Mouse (Mus musculus): ENCODE measurements around the gene Ccdc74a. TPM values are rescaled to one million over a fixed set of nuclear protein-coding genes. Genes with fewer than 3 reads are reported as not detected.

Ccdc74a gene
- total and polyA plus RNA-seq, 3 experiments: 1.9 to 4.6 TPM; not detected in 1

- H3K36me3 ChIP-seq (ENCODE audit: control insufficient read depth in 1 of 2, insufficient read depth in 2 of 2, low read length in 2 of 2): peaks cover 0 to 3% of the 10 kb centered on the region in 2 experiments; a peak in 1 of 4 replicates
- peaks cover 2% of the 10 kb centered on the region; the same call in 1 of the 2 replicates for H3K79me2 ChIP-seq (ENCODE audit: control insufficient read depth, insufficient read depth, low read length, poor library complexity)
- peaks cover 0 to 4% of the 10 kb centered on the region in 2 experiments; a peak in 2 of 4 replicates for H3K4me1 ChIP-seq (ENCODE audit: control insufficient read depth in 1 of 2, insufficient read depth in 2 of 2, low read length in 2 of 2)
- no peak overlapping the region for H3K9ac ChIP-seq (ENCODE audit: control insufficient read depth, low read depth, low read length, poor library complexity, severe bottlenecking)
- H3K27me3 ChIP-seq (ENCODE audit: control insufficient read depth in 1 of 2, insufficient read depth in 2 of 2, low read length in 2 of 2): no peaks in the 10 kb centered on the region
- DNase-seq (ENCODE audit: low read depth, low spot score): no peak
- H3K9me3 ChIP-seq (replicated peaks; ENCODE audit: insufficient read depth, low read length): no peaks in the 10 kb centered on the region
- no peak overlapping the region for H3K4me3 ChIP-seq (ENCODE audit: control insufficient read depth in 1 of 2, insufficient read depth in 1 of 2, low read depth in 2 of 2, low read length in 2 of 2)
- no peak overlapping the region for H3K27ac ChIP-seq (ENCODE audit: control insufficient read depth, low read depth, low read length)
- no peak for TF ChIP-seq GATA1 (IDR thresholded peaks at IDR 0.05; ENCODE audit: low read depth, low read length)
- TF ChIP-seq KAT2A (conservative IDR thresholded peaks at IDR 0.05; ENCODE audit: low read depth, low read length): no peak
- TF ChIP-seq RCOR1 (IDR thresholded peaks at IDR 0.05; ENCODE audit: low read depth, low read length): no peak
- no peak for TF ChIP-seq MAX (IDR thresholded peaks at IDR 0.05; ENCODE audit: low read length)
- TF ChIP-seq SIN3A (IDR thresholded peaks at IDR 0.05; ENCODE audit: low read length): no peak
- no peak for TF ChIP-seq ZNF384 (IDR thresholded peaks at IDR 0.05; ENCODE audit: low read depth, low read length)
- no peak for TF ChIP-seq POLR2A (IDR thresholded peaks at IDR 0.05; ENCODE audit: control insufficient read depth in 1 of 2, insufficient read depth in 1 of 2, low read depth in 1 of 2, low read length in 2 of 2, poor library complexity in 1 of 2)
- no peak for TF ChIP-seq HCFC1 (IDR thresholded peaks at IDR 0.05; ENCODE audit: low read depth, low read length)
- no peak for TF ChIP-seq USF2 (IDR thresholded peaks at IDR 0.05; ENCODE audit: borderline replicate concordance in 1 of 2, insufficient read depth in 1 of 2, low read depth in 1 of 2, low read length in 2 of 2)
- TF ChIP-seq ELF1 (IDR thresholded peaks at IDR 0.05; ENCODE audit: low read depth, low read length): no peak
- no peak for TF ChIP-seq ZMIZ1 (IDR thresholded peaks at IDR 0.05; ENCODE audit: low read depth, low read length)
- no peak for TF ChIP-seq ETS1 (IDR thresholded peaks at IDR 0.05; ENCODE audit: low read depth, low read length)
- TF ChIP-seq POLR2AphosphoS2 (IDR thresholded peaks at IDR 0.05; ENCODE audit: low read length): no peak
- TF ChIP-seq ZKSCAN1 (IDR thresholded peaks at IDR 0.05; ENCODE audit: low read depth, low read length): no peak
- no peak for TF ChIP-seq TCF12 (IDR thresholded peaks at IDR 0.05; ENCODE audit: low read depth, low read length)
- TF ChIP-seq JUND (IDR thresholded peaks at IDR 0.05; ENCODE audit: low read depth, low read length): no peak
- TF ChIP-seq E2F4 (IDR thresholded peaks at IDR 0.05; ENCODE audit: borderline replicate concordance, low read depth, low read length): no peak
These were observed 4.4 kb downstream of the Ccdc74a start for GRCm38 (mm10) chr16:17650711-17651110.

- no peak for DNase-seq (ENCODE audit: low read depth, low spot score)
- no peaks in the 10 kb centered on the region for H3K4me1 ChIP-seq (ENCODE audit: control insufficient read depth in 1 of 2, insufficient read depth in 2 of 2, low read length in 2 of 2)
- no peaks in the 10 kb centered on the region for H3K79me2 ChIP-seq (ENCODE audit: control insufficient read depth, insufficient read depth, low read length, poor library complexity)
- no peak overlapping the region for H3K9ac ChIP-seq (ENCODE audit: control insufficient read depth, low read depth, low read length, poor library complexity, severe bottlenecking)
- TF ChIP-seq RCOR1 (IDR thresholded peaks at IDR 0.05; ENCODE audit: low read depth, low read length) (no peak), ZC3H11A (IDR thresholded peaks at IDR 0.05; ENCODE audit: low read depth, low read length) (no peak), USF1 (IDR thresholded peaks at IDR 0.05; ENCODE audit: low read depth, low read length) (peak; percentile 73; the same call in 1 of the 2 replicates)
- no peak overlapping the region for H3K4me3 ChIP-seq (ENCODE audit: control insufficient read depth in 1 of 2, insufficient read depth in 1 of 2, low read depth in 2 of 2, low read length in 2 of 2)
- H3K36me3 ChIP-seq (ENCODE audit: control insufficient read depth in 1 of 2, insufficient read depth in 2 of 2, low read length in 2 of 2): peaks cover 0 to 3% of the 10 kb centered on the region in 2 experiments; a peak in 1 of 4 replicates
- H3K27ac ChIP-seq (ENCODE audit: control insufficient read depth, low read depth, low read length): no peak overlapping the region
- no peaks in the 10 kb centered on the region for H3K27me3 ChIP-seq (ENCODE audit: control insufficient read depth in 1 of 2, insufficient read depth in 2 of 2, low read length in 2 of 2)
- no peaks in the 10 kb centered on the region for H3K9me3 ChIP-seq (replicated peaks; ENCODE audit: insufficient read depth, low read length)
These were observed 6.3 kb downstream of the Ccdc74a start for GRCm38 (mm10) chr16:17652607-17653006.
